Mouse (Mus musculus): ENCODE measurements at regions not wholly inside any gene's neighbourhood (a gene's known extent, or its start where the extent isn't known, plus 50 kb on each side); places are given as distances from the start of the nearest gene placed in this dataset.

- TF ChIP-seq CTCF (IDR thresholded peaks at IDR 0.05; ENCODE audit: insufficient read depth, low read depth, low read length), result no peak
- no peak for TF ChIP-seq POLR2A (IDR thresholded peaks at IDR 0.05; ENCODE audit: insufficient read depth, low read depth, low read length)
These were observed 245.9 kb downstream of the Samd5 start for GRCm38 (mm10) chr10:9429085-9429484.

Data from olfactory bulb, adult 2 months (tissue).